Mouse (Mus musculus) erythroblast, embryonic 14.5 days (primary cell): ENCODE data around the gene Pla2g2f. TPM values are rescaled to one million over a fixed set of nuclear protein-coding genes. Genes with fewer than 3 reads are reported as not detected.

Source experiments
- H3K27me3 ChIP-seq: 2 replicates; pipeline ENCODE4 v1.6.1; 2012; ENCODE audit warnings: inconsistent platforms; ENCODE audit not compliant: control insufficient read depth
- H3K36me3 ChIP-seq: 2 replicates; pipeline ENCODE4 v1.6.1; 2012; ENCODE audit warnings: mild to moderate bottlenecking, inconsistent platforms; ENCODE audit not compliant: control insufficient read depth
- H3K4me1 ChIP-seq: 2 replicates; pipeline ENCODE4 v1.6.1; 2012; ENCODE audit warnings: inconsistent platforms; ENCODE audit not compliant: control insufficient read depth
- H3K4me3 ChIP-seq: replicated peaks from 2 replicates; pipeline ENCODE3; 2012; ENCODE audit warnings: moderate library complexity, mild to moderate bottlenecking, inconsistent platforms
- H3K9me3 ChIP-seq: 2 replicates; pipeline ENCODE4 v1.6.1; 2012; ENCODE audit warnings: low read length, inconsistent platforms, mixed read lengths; ENCODE audit not compliant: control insufficient read depth
- GATA1 ChIP-seq: IDR thresholded peaks from 2 replicates; pipeline ENCODE4 v1.6.1; 2012; ENCODE audit warnings: low read length, inconsistent platforms, mixed read lengths
- TAL1 ChIP-seq: IDR thresholded peaks from 3 replicates; pipeline ENCODE4 v1.6.1; 2012; ENCODE audit warnings: low read length, inconsistent platforms, mixed read lengths
- polyA plus RNA-seq: library from polyadenylated mRNA; stranded (reverse); fragments of >175 nt; gene quantifications from 2 replicates; pipeline ENCODE4 v1.2.3, GENCODE M21; 2012

Pla2g2f gene
- polyA plus RNA-seq, 1 experiment: not detected

DNA sequence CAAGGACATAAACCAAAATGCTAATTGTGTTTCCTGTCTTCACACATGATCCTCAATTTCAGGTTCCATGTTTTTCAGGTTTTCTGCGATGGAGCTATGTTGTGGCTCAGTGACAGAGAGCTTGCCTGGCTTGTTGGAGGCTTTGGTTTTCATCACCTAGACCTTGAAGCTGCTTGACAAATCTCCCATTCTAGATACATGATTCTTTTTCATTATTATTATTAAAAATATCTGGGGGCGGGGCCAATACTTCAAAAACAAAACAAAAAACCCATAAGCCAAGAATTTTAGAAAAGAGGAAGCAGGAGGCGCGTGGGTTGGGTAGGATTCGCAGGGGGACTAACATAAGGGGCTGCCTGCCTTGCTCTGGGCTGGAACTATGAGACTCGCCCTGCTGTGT lies 18.0 kb upstream of the Pla2g2f start, which contains the start of gene Pla2g2d:
TSS of gene Pla2g2d (plus strand) at position 301 of the 400 bp plus-strand sequence.
- Histone ChIP-seq H3K4me3 (no peak within 1 kb of the TSS), H3K4me1 (no peaks in the 10 kb centered on the region), H3K36me3 (no peaks in the 10 kb centered on the region), H3K9me3 (no peaks in the 10 kb centered on the region), H3K27me3 (no peaks in the 10 kb centered on the region)
- TF ChIP-seq GATA1 (no peak), TAL1 (no peak)

DNA sequence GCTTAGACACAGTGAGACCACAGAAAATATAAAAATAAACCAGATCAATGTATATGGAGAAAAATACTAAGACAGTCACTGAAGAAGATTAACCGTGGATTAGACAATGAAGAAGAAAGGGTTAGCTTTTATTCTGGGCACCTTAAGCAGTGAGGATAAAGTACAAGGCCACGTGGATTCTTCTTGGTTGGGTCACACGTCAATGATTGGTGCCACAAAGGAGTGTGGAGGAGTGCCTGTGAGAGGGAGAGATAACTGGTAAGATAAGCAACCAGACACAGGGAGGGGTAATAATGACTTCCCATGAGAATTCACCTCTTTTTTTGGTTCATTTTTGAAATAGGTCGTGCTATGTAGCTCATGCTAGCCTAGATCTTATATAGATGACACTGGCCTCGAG lies 15.0 kb upstream of the Pla2g2f start:
- no peak overlapping the region for H3K4me3 ChIP-seq
- no peaks in the 10 kb centered on the region for H3K36me3 ChIP-seq
- H3K9me3 ChIP-seq: no peaks in the 10 kb centered on the region
- no peaks in the 10 kb centered on the region for H3K27me3 ChIP-seq
- no peaks in the 10 kb centered on the region for H3K4me1 ChIP-seq
- TF ChIP-seq TAL1 (no peak), GATA1 (no peak)

DNA sequence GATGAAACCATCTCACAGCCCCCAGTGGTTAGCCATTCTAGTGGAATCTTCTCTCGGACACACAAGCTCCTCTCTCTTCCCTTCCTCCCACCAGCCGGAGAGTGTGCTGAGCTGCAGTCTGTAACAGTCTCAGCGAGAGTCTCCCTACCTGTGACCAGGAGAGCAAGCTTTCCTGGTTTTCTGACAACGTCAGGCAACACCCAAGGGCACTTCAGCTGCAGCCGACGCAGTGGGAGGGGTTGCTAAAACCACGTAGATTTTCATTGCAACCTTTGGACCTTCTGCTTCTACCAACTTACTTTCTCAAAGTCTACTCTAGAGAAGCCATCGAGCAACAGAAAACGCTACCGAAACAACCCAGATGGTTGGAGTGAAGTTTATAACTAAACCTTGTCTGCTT lies 14.5 kb upstream of the Pla2g2f start:
- H3K4me1 ChIP-seq: no peaks in the 10 kb centered on the region
- H3K36me3 ChIP-seq: no peaks in the 10 kb centered on the region
- no peaks in the 10 kb centered on the region for H3K9me3 ChIP-seq
- H3K4me3 ChIP-seq: no peak overlapping the region
- no peak for TF ChIP-seq GATA1
- H3K27me3 ChIP-seq: no peaks in the 10 kb centered on the region

DNA sequence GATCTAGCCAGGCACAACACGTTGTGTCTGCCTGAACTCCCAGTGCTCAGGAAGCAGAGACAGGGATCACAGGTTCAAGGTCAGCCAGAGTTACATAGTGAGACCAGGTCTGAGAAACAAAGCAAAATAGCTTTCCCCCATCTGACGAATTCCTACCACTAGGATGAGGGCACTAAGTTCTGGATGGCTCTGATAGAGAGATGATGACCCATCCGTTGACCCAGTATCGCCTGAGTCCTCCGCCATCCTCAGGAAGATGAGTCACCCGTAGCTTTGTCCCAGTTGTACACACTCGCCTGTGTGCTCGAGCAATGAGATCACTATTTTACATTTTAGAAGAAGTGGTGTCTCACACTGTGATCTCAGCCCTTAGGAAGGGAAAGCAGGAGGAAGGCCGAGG lies 4.8 kb upstream of the Pla2g2f start:
- no peaks in the 10 kb centered on the region for H3K36me3 ChIP-seq
- H3K4me1 ChIP-seq: no peaks in the 10 kb centered on the region
- no peak for TF ChIP-seq GATA1
- no peak for TF ChIP-seq TAL1
- H3K4me3 ChIP-seq: no peak overlapping the region
- H3K27me3 ChIP-seq: no peaks in the 10 kb centered on the region
- no peaks in the 10 kb centered on the region for H3K9me3 ChIP-seq

DNA sequence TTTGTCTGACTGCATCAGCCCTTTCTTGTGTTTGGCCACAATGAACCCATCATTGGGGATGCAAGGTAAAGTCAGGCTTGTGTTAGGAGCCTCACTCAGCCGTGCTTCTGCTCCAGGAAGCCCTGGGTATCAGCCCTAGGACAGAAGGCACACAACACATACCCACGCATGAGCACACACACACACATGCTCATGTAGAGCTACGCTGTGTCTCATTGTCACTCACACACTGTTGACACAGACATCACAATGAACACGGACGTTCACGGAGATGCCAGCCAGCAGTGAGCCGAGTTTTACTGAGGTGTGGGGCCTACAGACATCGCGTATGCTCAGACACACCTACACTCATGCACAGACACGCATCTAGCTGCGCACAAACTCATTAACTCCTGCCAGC lies 1.4 kb downstream of the Pla2g2f start:
- no peak overlapping the region for H3K4me3 ChIP-seq
- H3K27me3 ChIP-seq: no peaks in the 10 kb centered on the region
- no peaks in the 10 kb centered on the region for H3K36me3 ChIP-seq
- peaks cover 9% of the 10 kb centered on the region; the same call in 1 of the 2 replicates for H3K9me3 ChIP-seq
- no peak for TF ChIP-seq TAL1
- no peak for TF ChIP-seq GATA1
- H3K4me1 ChIP-seq: no peaks in the 10 kb centered on the region

DNA sequence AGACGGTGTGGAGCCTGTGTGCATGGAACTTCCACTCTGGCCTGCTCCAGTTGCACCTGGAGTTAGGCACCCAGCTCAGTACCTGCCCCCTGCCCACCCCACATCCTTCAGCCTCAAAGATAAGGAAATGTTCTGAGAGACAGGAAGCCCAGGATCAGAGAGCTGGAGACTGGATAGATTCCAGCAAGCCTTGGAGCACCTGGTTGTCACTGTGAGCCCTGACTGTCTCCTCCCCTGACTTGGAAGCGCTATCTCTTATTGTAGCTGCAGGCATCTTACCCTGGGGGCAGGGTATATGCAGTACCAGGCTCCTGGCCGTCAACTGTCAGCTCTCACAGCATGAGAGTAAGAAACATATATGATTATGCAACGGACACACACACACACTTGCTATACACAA lies 2.0 kb downstream of the Pla2g2f start:
- peaks cover 9% of the 10 kb centered on the region; the same call in 1 of the 2 replicates for H3K9me3 ChIP-seq
- H3K4me1 ChIP-seq: no peaks in the 10 kb centered on the region
- H3K27me3 ChIP-seq: no peaks in the 10 kb centered on the region
- H3K36me3 ChIP-seq: no peaks in the 10 kb centered on the region
- H3K4me3 ChIP-seq: no peak overlapping the region
- TF ChIP-seq TAL1: no peak
- TF ChIP-seq GATA1: no peak

DNA sequence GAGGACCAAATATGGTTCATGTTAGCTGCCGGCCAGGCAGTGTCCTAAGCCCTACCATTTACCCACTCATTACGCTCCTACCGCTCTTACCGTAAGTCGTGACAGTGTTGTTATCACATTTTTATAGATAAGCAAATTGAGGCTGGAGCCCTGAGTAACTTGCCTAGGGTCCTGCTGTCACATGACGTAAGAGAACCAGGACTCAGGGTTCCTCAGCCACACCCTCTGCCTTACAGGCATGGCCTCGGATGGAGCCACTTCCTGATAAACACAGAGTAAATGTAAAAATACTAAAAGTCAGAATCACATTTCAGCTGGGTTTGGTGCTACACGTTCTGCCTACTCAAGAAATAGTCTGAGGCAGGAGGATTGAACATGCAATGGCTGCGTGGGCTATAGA lies 3.0 kb downstream of the Pla2g2f start:
- Histone ChIP-seq H3K27me3 (no peaks in the 10 kb centered on the region), H3K9me3 (peaks cover 9% of the 10 kb centered on the region; the same call in 1 of the 2 replicates), H3K4me1 (no peaks in the 10 kb centered on the region), H3K36me3 (no peaks in the 10 kb centered on the region), H3K4me3 (no peak overlapping the region)
- TF ChIP-seq TAL1 (no peak), GATA1 (no peak)

DNA sequence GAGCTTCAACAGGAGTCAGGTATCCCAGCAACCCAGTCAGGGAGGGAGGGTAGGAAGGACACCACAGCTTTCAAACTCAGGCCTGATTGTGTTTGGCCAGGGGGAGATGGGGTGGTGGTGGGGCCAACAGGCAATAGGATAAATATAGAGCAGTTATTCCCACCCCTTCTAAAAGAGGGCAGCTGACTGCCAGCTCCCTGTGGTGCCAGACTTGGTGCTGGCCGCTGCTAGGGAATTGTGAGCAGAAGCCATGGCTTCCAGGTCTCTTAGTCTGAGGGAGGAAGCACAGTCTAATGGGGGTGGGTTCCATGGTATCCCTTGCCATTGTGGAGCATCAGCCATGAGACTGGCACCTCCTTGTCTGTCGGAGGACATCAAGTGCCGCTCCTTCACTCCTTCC lies 3.8 kb downstream of the Pla2g2f start:
- H3K36me3 ChIP-seq: no peaks in the 10 kb centered on the region
- TF ChIP-seq GATA1 (no peak), TAL1 (no peak)
- no peak overlapping the region for H3K4me3 ChIP-seq
- H3K4me1 ChIP-seq: no peaks in the 10 kb centered on the region
- no peaks in the 10 kb centered on the region for H3K27me3 ChIP-seq
- H3K9me3 ChIP-seq: peaks cover 9% of the 10 kb centered on the region; the same call in 1 of the 2 replicates

DNA sequence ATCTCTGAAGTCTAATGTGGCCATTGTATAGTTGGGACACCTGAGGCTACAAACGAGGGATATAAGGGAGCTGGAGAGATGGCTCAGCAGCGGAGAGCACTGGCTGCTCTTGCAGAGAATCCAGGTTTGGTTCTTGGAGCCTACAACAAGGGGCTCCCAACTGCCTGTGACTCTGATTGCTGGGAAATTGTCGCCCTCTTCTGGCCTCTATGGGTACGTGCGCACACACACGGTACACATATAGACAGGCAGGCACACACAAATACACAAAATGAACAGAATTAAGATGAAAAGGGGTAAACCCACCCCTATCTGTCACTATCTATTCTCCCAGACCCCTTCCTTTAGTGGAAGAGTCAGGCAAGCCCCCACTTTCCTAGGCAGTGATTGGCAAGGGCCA lies 4.8 kb downstream of the Pla2g2f start:
- Histone ChIP-seq H3K4me3 (no peak overlapping the region), H3K9me3 (peaks cover 9% of the 10 kb centered on the region; the same call in 1 of the 2 replicates), H3K27me3 (no peaks in the 10 kb centered on the region), H3K36me3 (no peaks in the 10 kb centered on the region), H3K4me1 (no peaks in the 10 kb centered on the region)
- TF ChIP-seq GATA1 (no peak), TAL1 (no peak)
